Mouse (Mus musculus): Measurements from ENCODE around the gene Wee1. TPM values are rescaled to one million over a fixed set of nuclear protein-coding genes. Genes with fewer than 3 reads are reported as not detected.
"Not testable (repeated sequence)": the region's sequence is repeated elsewhere in the genome, so short reads cannot be mapped to it uniquely, and the experiment has no call there.

The Wee1 gene
- polyA plus RNA-seq, 1 experiment from 2014 or later = 42.7 TPM

DNA sequence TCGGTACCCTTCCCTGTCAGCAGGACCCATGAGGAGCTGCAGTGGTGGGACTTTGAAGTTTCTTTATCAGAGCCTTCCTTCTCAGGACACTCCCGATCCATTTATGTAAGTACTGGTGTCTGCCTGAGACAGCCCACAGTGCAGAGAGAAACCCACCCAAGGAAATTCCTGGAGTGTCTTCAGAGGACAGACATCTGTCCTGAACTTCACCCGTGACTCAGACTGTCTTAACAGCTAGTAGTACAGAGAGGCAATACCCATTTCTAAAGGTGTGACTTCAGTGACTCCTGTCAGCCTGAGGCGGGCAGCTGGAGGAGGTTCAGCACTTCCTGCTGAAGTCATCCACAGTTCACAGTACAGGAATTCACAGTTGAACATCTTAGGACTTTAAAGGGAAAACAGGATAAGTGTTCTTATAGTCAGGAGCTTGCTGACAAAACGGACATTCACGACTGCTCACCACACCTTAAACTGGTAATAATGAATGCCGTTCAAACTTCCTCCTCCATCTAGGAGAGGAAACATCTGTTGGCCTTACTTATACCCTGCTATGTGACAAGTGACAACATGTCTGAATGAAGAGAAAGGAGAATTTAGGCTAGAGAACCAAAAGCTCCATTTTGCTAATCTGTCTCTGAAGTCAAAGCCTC lies 35.5 kb downstream of the Wee1 start:
- Histone ChIP-seq H3K4me1 (ENCODE audit: control insufficient read depth, insufficient read depth, low read length) (no peaks in the 10 kb centered on the region), H3K4me2 (ENCODE audit: low read depth, low read length) (no peak overlapping the region), H3K9ac (replicated peaks; ENCODE audit: low read length) (no peak overlapping the region), H3K4me3 (ENCODE audit: low read depth, low read length) (no peak overlapping the region), H3K27me3 (ENCODE audit: control insufficient read depth, insufficient read depth, low read length) (no peaks in the 10 kb centered on the region), H3K9me3 (replicated peaks; ENCODE audit: control insufficient read depth, low read length) (no peaks in the 10 kb centered on the region), H3K27ac (replicated peaks; ENCODE audit: low read depth, low read length) (no peak overlapping the region), H3K36me3 (replicated peaks; ENCODE audit: control insufficient read depth, insufficient read depth, low read depth, low read length) (no peaks in the 10 kb centered on the region)
- ATAC-seq (replicated peaks; ENCODE audit: insufficient number of reproducible peaks, low FRiP score, low TSS enrichment, low read depth) (no peak), DNase-seq (ENCODE audit: low spot score) (no peak)
- 61% methylated on average over 7 of the region's 7 CpGs for WGBS

GRCm38 (mm10) chr7:110158073-110158472 lies 36.2 kb downstream of the Wee1 start:
- Histone ChIP-seq H3K36me3 (replicated peaks; ENCODE audit: control insufficient read depth, insufficient read depth, low read depth, low read length) (no peaks in the 10 kb centered on the region), H3K4me3 (ENCODE audit: low read depth, low read length) (no peak overlapping the region), H3K4me2 (ENCODE audit: low read depth, low read length) (no peak overlapping the region), H3K4me1 (ENCODE audit: control insufficient read depth, insufficient read depth, low read length) (no peaks in the 10 kb centered on the region), H3K27ac (replicated peaks; ENCODE audit: low read depth, low read length) (no peak overlapping the region), H3K9me3 (replicated peaks; ENCODE audit: control insufficient read depth, low read length) (no peaks in the 10 kb centered on the region), H3K27me3 (ENCODE audit: control insufficient read depth, insufficient read depth, low read length) (no peaks in the 10 kb centered on the region), H3K9ac (replicated peaks; ENCODE audit: low read length) (no peak overlapping the region)
- DNase-seq (ENCODE audit: low spot score) (no peak), ATAC-seq (replicated peaks; ENCODE audit: insufficient number of reproducible peaks, low FRiP score, low TSS enrichment, low read depth) (no peak)
- 85% methylated on average over 3 of the region's 3 CpGs for WGBS

DNA sequence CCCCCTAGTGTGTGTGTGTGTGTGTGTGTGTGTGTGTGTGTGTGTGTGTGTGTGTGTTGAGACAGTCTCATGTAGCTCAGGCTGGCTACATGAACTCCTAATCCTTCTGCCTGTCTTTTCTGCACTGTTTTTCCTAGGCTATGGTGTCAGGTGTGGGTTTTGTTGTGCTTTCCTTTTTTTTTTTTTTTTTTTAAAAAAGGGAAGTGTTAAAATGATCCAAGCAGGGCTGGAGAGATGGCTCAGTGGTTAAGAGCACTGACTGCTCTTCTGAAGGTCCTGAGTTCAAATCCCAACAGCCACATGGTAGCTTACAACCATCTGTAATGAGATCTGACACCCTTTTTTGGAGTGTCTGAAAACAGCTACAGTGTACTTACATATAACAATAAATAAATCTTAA lies 38.3 kb downstream of the Wee1 start:
- not testable (repeated sequence) for ATAC-seq (replicated peaks; ENCODE audit: insufficient number of reproducible peaks, low FRiP score, low TSS enrichment, low read depth); H3K4me2 ChIP-seq (ENCODE audit: low read depth, low read length); DNase-seq (ENCODE audit: low spot score)

DNA sequence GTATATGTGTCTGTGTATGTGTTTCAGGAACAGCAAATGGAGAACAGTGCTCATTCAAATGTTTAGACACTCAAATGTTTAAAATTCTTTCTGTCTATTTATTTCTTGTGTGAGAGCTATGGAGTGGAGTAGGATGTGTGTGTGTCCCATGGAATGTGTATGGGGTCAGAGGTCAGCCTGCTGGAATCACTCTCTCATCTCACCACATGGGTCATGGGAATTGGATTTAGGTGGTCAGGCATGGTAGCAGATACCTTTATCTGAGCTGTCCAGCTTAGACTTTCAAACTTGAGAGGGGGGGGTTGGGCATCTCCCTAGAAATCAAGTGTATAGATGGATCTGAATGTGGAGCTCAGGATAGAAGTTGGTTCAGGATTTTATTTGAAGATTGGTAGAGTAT lies 38.8 kb downstream of the Wee1 start:
- Histone ChIP-seq H3K9ac (replicated peaks; ENCODE audit: low read length) (no peak overlapping the region), H3K4me2 (ENCODE audit: low read depth, low read length) (no peak overlapping the region), H3K36me3 (replicated peaks; ENCODE audit: control insufficient read depth, insufficient read depth, low read depth, low read length) (no peaks in the 10 kb centered on the region), H3K27me3 (ENCODE audit: control insufficient read depth, insufficient read depth, low read length) (no peaks in the 10 kb centered on the region), H3K27ac (replicated peaks; ENCODE audit: low read depth, low read length) (no peak overlapping the region), H3K9me3 (replicated peaks; ENCODE audit: control insufficient read depth, low read length) (no peaks in the 10 kb centered on the region), H3K4me1 (ENCODE audit: control insufficient read depth, insufficient read depth, low read length) (no peaks in the 10 kb centered on the region), H3K4me3 (ENCODE audit: low read depth, low read length) (no peak overlapping the region)
- ATAC-seq (replicated peaks; ENCODE audit: insufficient number of reproducible peaks, low FRiP score, low TSS enrichment, low read depth) (no peak), DNase-seq (ENCODE audit: low spot score) (no peak)

More for the DNA sequence above, 38.3 kb downstream of the Wee1 start:
- H3K9ac ChIP-seq (replicated peaks; ENCODE audit: low read length); H3K36me3 ChIP-seq (replicated peaks; ENCODE audit: control insufficient read depth, insufficient read depth, low read depth, low read length); H3K27me3 ChIP-seq (ENCODE audit: control insufficient read depth, insufficient read depth, low read length); H3K27ac ChIP-seq (replicated peaks; ENCODE audit: low read depth, low read length); H3K4me1 ChIP-seq (ENCODE audit: control insufficient read depth, insufficient read depth, low read length); H3K4me3 ChIP-seq (ENCODE audit: low read depth, low read length); H3K9me3 ChIP-seq (replicated peaks; ENCODE audit: control insufficient read depth, low read length): not testable (repeated sequence)

DNA sequence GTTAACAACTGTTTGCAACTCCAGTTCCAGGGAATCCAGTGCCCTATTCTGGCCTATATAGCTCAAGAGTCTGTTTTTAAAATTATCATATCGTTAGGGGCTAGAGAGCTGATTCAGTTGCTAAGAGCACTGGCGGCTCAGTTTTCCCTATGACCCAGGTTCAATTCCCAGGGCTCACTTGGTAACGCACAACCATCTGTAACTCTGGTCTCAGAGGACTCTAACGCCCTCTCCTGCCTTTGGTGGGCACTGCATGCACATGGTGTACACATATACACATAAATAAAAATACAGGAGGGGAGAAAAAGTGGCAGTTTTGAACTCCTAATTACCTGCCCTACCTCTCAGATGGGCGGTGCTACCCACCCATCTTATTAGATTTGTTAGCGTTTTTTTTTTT lies 41.2 kb downstream of the Wee1 start:
- H3K4me1 ChIP-seq (ENCODE audit: control insufficient read depth, insufficient read depth, low read length) = no peaks in the 10 kb centered on the region
- peak; percentile 16 for DNase-seq (ENCODE audit: low spot score)
- ATAC-seq (replicated peaks; ENCODE audit: insufficient number of reproducible peaks, low FRiP score, low TSS enrichment, low read depth) = no peak
- H3K36me3 ChIP-seq (replicated peaks; ENCODE audit: control insufficient read depth, insufficient read depth, low read depth, low read length) = no peaks in the 10 kb centered on the region
- H3K4me2 ChIP-seq (ENCODE audit: low read depth, low read length) = no peak overlapping the region
- WGBS = 86% methylated on average over 6 of the region's 6 CpGs
- H3K27me3 ChIP-seq (ENCODE audit: control insufficient read depth, insufficient read depth, low read length) = no peaks in the 10 kb centered on the region
- no peak overlapping the region for H3K4me3 ChIP-seq (ENCODE audit: low read depth, low read length)
- H3K27ac ChIP-seq (replicated peaks; ENCODE audit: low read depth, low read length) = no peak overlapping the region
- H3K9me3 ChIP-seq (replicated peaks; ENCODE audit: control insufficient read depth, low read length) = no peaks in the 10 kb centered on the region
- H3K9ac ChIP-seq (replicated peaks; ENCODE audit: low read length) = no peak overlapping the region

DNA sequence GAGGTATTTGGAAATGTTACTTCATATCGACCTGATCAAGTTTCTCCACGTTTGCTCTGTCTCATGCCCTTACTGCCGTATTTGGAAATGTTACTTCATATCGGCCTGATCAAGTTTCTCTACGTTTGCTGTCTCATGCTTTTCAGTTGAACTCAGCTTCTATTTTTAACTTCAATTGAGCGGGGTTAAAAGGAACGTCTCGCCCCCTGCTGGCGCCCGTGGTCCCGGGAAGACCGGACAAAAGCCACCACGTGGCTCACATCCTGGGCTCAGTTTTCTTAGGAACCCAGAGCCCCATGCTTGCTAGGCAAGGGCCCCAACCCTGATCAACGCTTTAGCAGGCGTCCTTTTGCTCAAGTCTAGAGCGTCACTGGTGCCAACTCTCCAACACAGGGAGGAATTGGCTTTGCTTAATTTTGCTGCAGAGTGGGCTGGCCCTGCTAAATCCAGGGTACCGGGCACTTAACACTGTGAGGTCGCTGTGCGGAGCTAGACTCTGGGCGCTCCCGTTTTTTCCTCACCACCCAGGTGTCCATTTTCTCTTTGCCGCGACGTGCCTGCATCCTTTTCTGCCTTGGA lies 42.3 kb downstream of the Wee1 start:
- ATAC-seq (replicated peaks; ENCODE audit: insufficient number of reproducible peaks, low FRiP score, low TSS enrichment, low read depth) (peak; percentile 84), DNase-seq (ENCODE audit: low spot score) (peak; percentile 96)
- Histone ChIP-seq H3K27me3 (ENCODE audit: control insufficient read depth, insufficient read depth, low read length) (no peaks in the 10 kb centered on the region), H3K4me3 (ENCODE audit: low read depth, low read length) (peak overlapping the region; percentile 45), H3K27ac (replicated peaks; ENCODE audit: low read depth, low read length) (peak overlapping the region; percentile 93), H3K9ac (replicated peaks; ENCODE audit: low read length) (peak overlapping the region; percentile 73), H3K4me2 (ENCODE audit: low read depth, low read length) (peak overlapping the region; percentile 81), H3K36me3 (replicated peaks; ENCODE audit: control insufficient read depth, insufficient read depth, low read depth, low read length) (no peaks in the 10 kb centered on the region), H3K9me3 (replicated peaks; ENCODE audit: control insufficient read depth, low read length) (no peaks in the 10 kb centered on the region), H3K4me1 (ENCODE audit: control insufficient read depth, insufficient read depth, low read length) (no peaks in the 10 kb centered on the region)
- WGBS = under 1% methylated on average over 24 of the region's 24 CpGs

DNA sequence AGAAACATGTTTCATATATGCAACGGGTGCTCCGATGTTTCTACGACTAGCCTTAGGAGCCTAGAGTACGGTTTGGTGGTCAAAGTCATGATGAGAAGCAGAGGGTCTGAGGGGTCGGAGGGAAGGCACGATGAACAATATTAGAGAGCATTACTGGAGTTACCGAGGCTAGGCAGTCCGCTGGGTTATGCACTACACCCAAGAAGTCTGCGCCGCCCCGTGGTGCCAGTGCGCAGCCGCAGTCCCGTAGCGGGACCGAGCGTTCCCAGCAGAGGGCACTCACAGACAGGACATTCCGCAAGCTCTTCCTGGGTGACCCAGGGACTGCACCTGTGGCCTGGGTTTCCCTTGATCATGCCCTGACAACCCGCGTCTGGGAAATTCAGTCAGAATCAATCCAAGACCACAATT lies 42.9 kb downstream of the Wee1 start:
- peak overlapping the region; percentile 73 for H3K9ac ChIP-seq (replicated peaks; ENCODE audit: low read length)
- H3K27me3 ChIP-seq (ENCODE audit: control insufficient read depth, insufficient read depth, low read length) = no peaks in the 10 kb centered on the region
- WGBS = under 1% methylated on average over 20 of the region's 20 CpGs
- no peaks in the 10 kb centered on the region for H3K9me3 ChIP-seq (replicated peaks; ENCODE audit: control insufficient read depth, low read length)
- no peaks in the 10 kb centered on the region for H3K36me3 ChIP-seq (replicated peaks; ENCODE audit: control insufficient read depth, insufficient read depth, low read depth, low read length)
- DNase-seq (ENCODE audit: low spot score) = peak; percentile 96
- H3K4me2 ChIP-seq (ENCODE audit: low read depth, low read length) = peak overlapping the region; percentile 81
- peak overlapping the region; percentile 93 for H3K27ac ChIP-seq (replicated peaks; ENCODE audit: low read depth, low read length)
- peak overlapping the region; percentile 45 for H3K4me3 ChIP-seq (ENCODE audit: low read depth, low read length)
- no peaks in the 10 kb centered on the region for H3K4me1 ChIP-seq (ENCODE audit: control insufficient read depth, insufficient read depth, low read length)
- ATAC-seq (replicated peaks; ENCODE audit: insufficient number of reproducible peaks, low FRiP score, low TSS enrichment, low read depth) = peak; percentile 92

GRCm38 (mm10) chr7:110166233-110166632 lies 44.4 kb downstream of the Wee1 start:
- Histone ChIP-seq H3K9ac (replicated peaks; ENCODE audit: low read length) (no peak overlapping the region), H3K9me3 (replicated peaks; ENCODE audit: control insufficient read depth, low read length) (no peaks in the 10 kb centered on the region), H3K36me3 (replicated peaks; ENCODE audit: control insufficient read depth, insufficient read depth, low read depth, low read length) (no peaks in the 10 kb centered on the region), H3K4me3 (ENCODE audit: low read depth, low read length) (no peak overlapping the region), H3K27ac (replicated peaks; ENCODE audit: low read depth, low read length) (no peak overlapping the region), H3K27me3 (ENCODE audit: control insufficient read depth, insufficient read depth, low read length) (no peaks in the 10 kb centered on the region), H3K4me1 (ENCODE audit: control insufficient read depth, insufficient read depth, low read length) (no peaks in the 10 kb centered on the region), H3K4me2 (ENCODE audit: low read depth, low read length) (no peak overlapping the region)
- 62% methylated on average over 8 of the region's 8 CpGs for WGBS
- DNase-seq (ENCODE audit: low spot score) (no peak), ATAC-seq (replicated peaks; ENCODE audit: insufficient number of reproducible peaks, low FRiP score, low TSS enrichment, low read depth) (no peak)

All from embryonic facial prominence, embryonic 11.5 days (tissue).